Mouse (Mus musculus) layer of hippocampus, adult 9-10 months (tissue): ENCODE results near the gene Pla2g4f.

Experiments used
- DNase-seq: peaks from one replicate; pipeline ENCODE4 v3.0.0; 2022; ENCODE audit warnings: low spot score

Pla2g4f gene

GRCm38 (mm10) chr2:120279961-120280360, 34.0 kb downstream of the Pla2g4f start:
- DNase-seq: peak; percentile 58

GRCm38 (mm10) chr2:120276951-120277350, 37.0 kb downstream of the Pla2g4f start:
- DNase-seq: no peak

DNA sequence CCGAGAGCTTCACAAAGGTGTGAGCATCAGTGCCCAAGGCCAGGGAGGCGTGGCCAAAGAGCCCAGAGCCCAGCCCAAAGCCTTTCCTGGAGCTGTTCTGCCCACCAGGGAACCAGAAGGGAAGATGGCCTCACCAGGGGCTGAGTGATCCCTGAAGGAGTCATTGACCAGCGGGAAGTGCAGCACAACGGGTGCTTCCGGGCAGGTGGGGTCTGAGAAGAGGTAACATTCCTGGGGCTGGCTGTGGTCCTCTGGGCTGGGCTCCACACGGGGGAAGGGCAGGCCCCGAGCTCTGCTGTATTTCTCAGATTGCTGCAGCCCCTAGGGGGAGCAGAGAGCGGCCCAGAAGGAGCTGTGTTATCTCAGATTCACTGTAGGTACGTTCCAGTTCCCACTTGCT, 45.3 kb downstream of the Pla2g4f start:
- DNase-seq: no peak

- DNase-seq: no peak
Observed at GRCm38 (mm10) chr2:120265523-120265922, 48.4 kb downstream of the Pla2g4f start.

GRCm38 (mm10) chr2:120264858-120265257, 49.1 kb downstream of the Pla2g4f start:
- DNase-seq: no peak

DNA sequence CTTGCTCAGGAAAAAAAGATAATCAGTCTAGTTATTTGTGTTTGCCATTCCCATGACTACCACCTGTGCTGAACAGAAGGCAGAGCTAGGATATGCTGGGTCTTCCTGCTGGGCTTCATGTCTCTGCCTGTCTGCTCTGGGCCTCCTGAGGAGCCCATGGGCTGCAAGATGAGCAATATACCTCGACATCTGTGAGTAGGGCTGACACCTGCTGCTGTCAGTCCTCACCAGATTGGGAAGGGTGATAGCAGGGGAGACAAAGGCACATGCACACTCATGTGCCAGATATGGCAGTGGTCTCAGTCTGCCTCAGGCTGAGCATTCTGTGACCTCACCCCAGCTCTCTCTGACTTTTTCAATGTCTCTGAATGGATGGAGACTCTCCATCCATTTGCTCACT, 51.1 kb downstream of the Pla2g4f start:
- DNase-seq: no peak

DNA sequence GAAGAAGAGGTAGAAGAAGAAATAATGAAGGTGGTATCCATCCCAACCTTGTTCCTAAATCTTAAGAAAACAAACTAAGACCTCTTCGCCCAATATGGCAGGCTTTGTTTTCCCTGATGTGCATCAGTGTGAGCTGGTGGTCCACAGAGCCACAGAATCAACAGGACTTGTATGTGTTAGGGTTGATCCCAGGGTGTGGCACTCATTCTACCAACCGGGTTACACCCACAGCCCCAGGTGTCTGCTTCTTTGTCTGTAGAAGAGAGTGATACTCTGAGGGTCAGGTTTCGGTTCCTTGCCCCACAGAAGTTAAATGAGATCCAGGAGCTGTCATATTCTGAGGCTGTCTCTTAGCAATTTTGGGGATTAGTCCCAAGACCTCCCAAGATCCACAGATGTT, 52.6 kb downstream of the Pla2g4f start:
- DNase-seq: no peak

DNA sequence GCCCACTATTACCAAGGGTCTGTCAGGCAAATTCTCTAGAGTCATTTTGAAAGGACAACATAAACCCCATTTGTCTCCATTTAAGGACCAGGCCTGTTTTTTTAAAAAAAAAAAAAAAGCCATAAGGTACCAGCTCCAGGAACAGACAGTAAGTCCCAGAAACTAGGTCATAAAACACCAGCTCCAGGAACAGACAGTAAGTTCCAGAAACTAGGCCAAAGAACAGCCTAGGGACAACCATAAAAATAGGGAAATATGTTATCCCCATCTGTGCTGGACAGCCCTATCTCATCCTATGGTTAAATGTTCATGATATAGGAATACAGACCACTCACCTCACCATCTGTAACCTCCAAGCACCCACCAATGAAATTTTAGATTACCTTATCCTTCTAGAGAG, 57.7 kb downstream of the Pla2g4f start:
- DNase-seq: no peak

DNA sequence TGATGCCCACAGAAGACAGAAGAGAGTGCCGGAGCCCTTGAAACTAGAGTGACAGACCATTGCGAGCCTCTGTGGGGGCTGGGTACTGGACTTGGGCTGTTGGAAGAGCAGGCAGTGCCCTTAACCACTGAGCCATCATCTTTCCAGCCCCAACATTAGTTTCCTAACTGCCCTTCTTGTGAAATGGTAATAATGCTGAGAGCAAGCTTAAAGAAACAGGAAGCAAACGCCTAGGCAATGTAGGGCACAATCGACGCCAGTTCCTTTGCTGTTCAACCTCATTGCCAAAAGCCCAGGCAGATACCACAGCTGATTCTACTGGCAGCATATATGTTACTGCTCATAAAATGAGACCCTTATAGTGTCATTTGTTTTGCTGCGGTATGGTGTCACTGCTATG, 61.3 kb downstream of the Pla2g4f start:
- no peak for DNase-seq
